Mouse (Mus musculus): ENCODE measurements at regions not wholly inside any gene's neighbourhood (a gene's known extent, or its start where the extent isn't known, plus 50 kb on each side); places are given as distances from the start of the nearest gene placed in this dataset.

- TF ChIP-seq GATA2 (IDR thresholded peaks at IDR 0.05; ENCODE audit: borderline replicate concordance, low read depth, low read length) = no peak
- no peak for TF ChIP-seq CTCF (IDR thresholded peaks at IDR 0.05; ENCODE audit: low read depth, low read length)
- no peak for TF ChIP-seq GATA1 (IDR thresholded peaks at IDR 0.05; ENCODE audit: borderline replicate concordance, low read length)
These were observed 146.9 kb upstream of the Negr1 start for GRCm38 (mm10) chr3:156414431-156415427.
